ENCODE assay signal across 8 mouse cellular contexts in the genomic region with DNA sequence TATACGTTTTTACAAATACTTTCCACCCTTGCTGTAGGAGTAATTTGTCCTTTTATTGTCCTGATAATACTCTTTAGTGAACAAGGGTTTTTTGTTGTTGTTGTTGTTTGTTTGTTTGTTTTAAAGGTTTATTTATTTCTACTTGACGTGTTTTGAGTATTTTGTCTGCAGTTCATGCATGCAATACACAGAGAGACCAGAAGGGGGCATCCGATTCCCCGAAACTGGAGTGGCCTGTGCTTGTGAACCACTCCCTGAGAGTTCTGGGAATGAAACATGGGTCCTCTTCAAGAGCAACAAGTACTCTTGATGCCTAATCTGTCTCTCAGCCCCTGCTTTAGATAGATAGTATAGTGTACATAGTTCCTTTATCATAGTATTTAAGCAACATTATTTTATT. TPM values are rescaled to one million over a fixed set of nuclear protein-coding genes. Genes with fewer than 3 reads are reported as not detected.
DNase-seq lines count a peak whose midpoint lies in the region; ATAC-seq and TF ChIP-seq lines count a peak whose summit lies in the region.

No protein-coding gene starts in this region.

- H3K27ac ChIP-seq in CH12.LX (ENCODE audit: insufficient read depth, low read depth) = no peak overlapping the region
- H3K27ac ChIP-seq in forebrain, postnatal 0 days (ENCODE audit: low read depth, low read length) = no peak overlapping the region
- no peak overlapping the region for H3K27ac ChIP-seq in intestine, postnatal 0 days (ENCODE audit: low read depth, low read length)
- no peak overlapping the region for H3K27ac ChIP-seq in lung, embryonic 16.5 days (ENCODE audit: low read length)

- H3K9ac ChIP-seq in CH12.LX (ENCODE audit: insufficient read depth, low read depth) = no peak overlapping the region
- H3K9ac ChIP-seq in forebrain, postnatal 0 days = no peak overlapping the region
- H3K9ac ChIP-seq in intestine, postnatal 0 days (ENCODE audit: low read depth, low read length) = no peak overlapping the region
- H3K9ac ChIP-seq in lung, embryonic 16.5 days (ENCODE audit: low read length) = no peak overlapping the region; the same call in 1 of the 2 replicates

- peak overlapping the region; percentile 69 for H3K4me2 ChIP-seq in CH12.LX (ENCODE audit: insufficient read depth, low read depth, poor library complexity, severe bottlenecking)
- H3K4me2 ChIP-seq in forebrain, postnatal 0 days (ENCODE audit: low read depth) = peak overlapping the region; percentile 57; the same call in 1 of the 2 replicates
- peak overlapping the region; percentile 82 for H3K4me2 ChIP-seq in intestine, postnatal 0 days (replicated peaks; ENCODE audit: low read depth)
- peak overlapping the region; percentile 71 for H3K4me2 ChIP-seq in lung, embryonic 16.5 days (ENCODE audit: low read depth, low read length)

- H3K4me1 ChIP-seq in CH12.LX (ENCODE audit: control insufficient read depth in 1 of 2, insufficient read depth in 2 of 2) = peaks cover 0 to 3% of the 10 kb centered on the region in 2 experiments; a peak in 2 of 4 replicates
- H3K4me1 ChIP-seq in forebrain, postnatal 0 days (ENCODE audit: insufficient read depth) = peaks cover 6% of the 10 kb centered on the region
- no peaks in the 10 kb centered on the region for H3K4me1 ChIP-seq in intestine, postnatal 0 days (replicated peaks; ENCODE audit: control insufficient read depth, insufficient read depth, low read length)
- peaks cover 5% of the 10 kb centered on the region; the same call in 1 of the 2 replicates for H3K4me1 ChIP-seq in lung, embryonic 16.5 days (replicated peaks; ENCODE audit: control insufficient read depth, insufficient read depth, low read length)

- H3K36me3 ChIP-seq in CH12.LX (replicated peaks in 1 of 2; ENCODE audit: control insufficient read depth in 1 of 2, insufficient read depth in 1 of 2, low read length in 1 of 2) = peaks cover 0 to 14% of the 10 kb centered on the region in 2 experiments
- H3K36me3 ChIP-seq in forebrain, postnatal 0 days (ENCODE audit: insufficient read depth) = no peaks in the 10 kb centered on the region
- H3K36me3 ChIP-seq in intestine, postnatal 0 days (ENCODE audit: control insufficient read depth, insufficient read depth) = no peaks in the 10 kb centered on the region
- H3K36me3 ChIP-seq in lung, embryonic 16.5 days (ENCODE audit: control insufficient read depth, insufficient read depth, low read length) = peaks cover 2% of the 10 kb centered on the region

- no peaks in the 10 kb centered on the region for H3K79me2 ChIP-seq in CH12.LX (replicated peaks; ENCODE audit: control insufficient read depth, extremely low read depth, insufficient read depth, poor library complexity, severe bottlenecking)

- no peak for TF ChIP-seq EP300 in CH12.LX (IDR thresholded peaks at IDR 0.05; ENCODE audit: low read length)

- dilution Hi-C loops in CH12.LX (cut with MboI; ENCODE audit: extremely low pct_ligation_motif_present, extremely low pct_unique_long_range_greater_than_20kb, low sequenced_read_pairs) = no loop called here

- WGBS in forebrain, postnatal 0 days = 18% methylated on average over 4 of the region's 4 CpGs
- WGBS in intestine, postnatal 0 days = 25% methylated on average over 4 of the region's 4 CpGs
- WGBS in lung, embryonic 16.5 days = 26% methylated on average over 4 of the region's 4 CpGs

- peaks cover 2% of the 10 kb centered on the region for H3K9me3 ChIP-seq in CH12.LX (replicated peaks; ENCODE audit: low read length)
- no peaks in the 10 kb centered on the region for H3K9me3 ChIP-seq in forebrain, postnatal 0 days (ENCODE audit: low read length)
- H3K9me3 ChIP-seq in intestine, postnatal 0 days (ENCODE audit: control insufficient read depth) = no peaks in the 10 kb centered on the region
- no peaks in the 10 kb centered on the region for H3K9me3 ChIP-seq in lung, embryonic 16.5 days (ENCODE audit: control insufficient read depth, low read length)

- TF ChIP-seq RAD21 in CH12.LX (IDR thresholded peaks at IDR 0.05; ENCODE audit: low read depth, low read length) = peak; percentile 56

- peak; percentile 73 to 74 for TF ChIP-seq CTCF in CH12.LX (conservative IDR thresholded peaks at IDR 0.05 in 1 of 2, IDR thresholded peaks at IDR 0.05 in 1 of 2; ENCODE audit: low read depth in 2 of 2, low read length in 2 of 2)
- TF ChIP-seq CTCF in forebrain, postnatal 0 days (IDR thresholded peaks at IDR 0.05; ENCODE audit: low read depth) = peak; percentile 64
- peak; percentile 79 for TF ChIP-seq CTCF in intestine, postnatal 0 days (IDR thresholded peaks at IDR 0.05; ENCODE audit: low read depth)

- ATAC-seq in forebrain, postnatal 0 days = no peak
- ATAC-seq in intestine, postnatal 0 days = no peak
- ATAC-seq in lung, embryonic 16.5 days (ENCODE audit: low read depth) = no peak

- DNase-seq in 3T3-L1 (ENCODE audit: low read depth, low spot score) = peak; percentile 67
- DNase-seq in CH12.LX (ENCODE audit: extremely low read depth) = peak; percentile 68
- peak; percentile 77 for DNase-seq in c-Kit-positive CD71-positive TER-119-negative erythroid progenitor cells, embryonic 14.5 days (ENCODE audit: low read depth)
- DNase-seq in forebrain, postnatal 0 days = peak; percentile 43
- DNase-seq in retina, postnatal 1 day = peak; percentile 79
- DNase-seq in frontal cortex, postnatal 25 days (ENCODE audit: low spot score in 2 of 2) = no peak

- H3K4me3 ChIP-seq in CH12.LX (replicated peaks in 1 of 3; ENCODE audit: low read depth in 2 of 3, low read length in 2 of 3, poor library complexity in 1 of 3) = peak overlapping the region in 1 of 3 experiments; percentile 69
- H3K4me3 ChIP-seq in forebrain, postnatal 0 days (ENCODE audit: low read depth, low read length) = peak overlapping the region; percentile 64; the same call in 1 of the 2 replicates
- peak overlapping the region; percentile 77 for H3K4me3 ChIP-seq in intestine, postnatal 0 days (ENCODE audit: low read depth, low read length)
- H3K4me3 ChIP-seq in lung, embryonic 16.5 days (ENCODE audit: low read length) = peak overlapping the region; percentile 70

- H3K27me3 ChIP-seq in CH12.LX (replicated peaks) = no peaks in the 10 kb centered on the region
- H3K27me3 ChIP-seq in forebrain, postnatal 0 days (ENCODE audit: insufficient read depth, low read length) = no peaks in the 10 kb centered on the region
- H3K27me3 ChIP-seq in intestine, postnatal 0 days (replicated peaks; ENCODE audit: control insufficient read depth, insufficient read depth, low read length) = no peaks in the 10 kb centered on the region
- no peaks in the 10 kb centered on the region for H3K27me3 ChIP-seq in lung, embryonic 16.5 days (ENCODE audit: control insufficient read depth, insufficient read depth, low read depth, low read length)

- in situ Hi-C loops in CH12.LX (cut with MboI; ENCODE audit: low pct_ligation_motif_present, low pct_unique_long_range_greater_than_20kb, low sequenced_read_pairs) = no loop called here

- no peak for TF ChIP-seq POLR2A in CH12.LX (IDR thresholded peaks at IDR 0.05; ENCODE audit: low read depth, low read length)

TF ChIP-seq in CH12.LX, 34 proteins besides CTCF, POLR2A, EP300 and RAD21:
- TF ChIP-seq MEF2A (IDR thresholded peaks at IDR 0.05; ENCODE audit: borderline replicate concordance, low read depth, low read length) (no peak), SMC3 (IDR thresholded peaks at IDR 0.05; ENCODE audit: low read depth, low read length) (peak; percentile 57), BHLHE40 (IDR thresholded peaks at IDR 0.05; ENCODE audit: low read depth, low read length) (0 out of 2 replicates have a peak, but pooled peaks have one; percentile 14), MYC (IDR thresholded peaks at IDR 0.05; ENCODE audit: low read depth, low read length) (peak; percentile 35; the same call in 1 of the 2 replicates)

RNA-seq across cellular contexts. Expression of gene Zfp74, which starts 0.8 kb away (rescaled TPM):
- 4.3 and 4.7 TPM in 2 replicates for total RNA-seq in CH12.LX (2012; rRNA removed)
- 3.8 and 4.1 TPM in 2 replicates for total RNA-seq in CH12.LX (2014; rRNA removed)
- polyA plus RNA-seq in CH12.LX (2012; ENCODE audit: insufficient read length, low read depth) = 6.7 and 6.9 TPM in 2 replicates
- 11.9 and 14.4 TPM in 2 replicates for total RNA-seq in forebrain, postnatal 0 days (2014; rRNA removed)
- 6.6 and 15.8 TPM in 2 replicates for polyA plus RNA-seq in forebrain, postnatal 0 days (2015; fragmentation: Nextera tagmentation; extraction: Ambion mirVana)
- polyA plus RNA-seq in intestine, postnatal 0 days (2015; fragmentation: Nextera tagmentation; extraction: Ambion mirVana) = 2.6 and 2.8 TPM in 2 replicates
- polyA plus RNA-seq in lung, embryonic 16.5 days (2015; fragmentation: Nextera tagmentation; extraction: Ambion mirVana) = 9.5 and 9.9 TPM in 2 replicates

RNA-seq across cellular contexts. Expression of gene Zfp568, which starts 29.0 kb away (rescaled TPM):
- 10.6 and 12.9 TPM in 2 replicates for total RNA-seq in CH12.LX (2012; rRNA removed)
- total RNA-seq in CH12.LX (2014; rRNA removed) = 12.6 and 15.1 TPM in 2 replicates
- polyA plus RNA-seq in CH12.LX (2012; ENCODE audit: insufficient read length, low read depth) = 10.8 and 11.5 TPM in 2 replicates
- 5.9 and 7.3 TPM in 2 replicates for total RNA-seq in forebrain, postnatal 0 days (2014; rRNA removed)
- 0.72 and 2.1 TPM in 2 replicates for polyA plus RNA-seq in forebrain, postnatal 0 days (2015; fragmentation: Nextera tagmentation; extraction: Ambion mirVana)
- polyA plus RNA-seq in intestine, postnatal 0 days (2015; fragmentation: Nextera tagmentation; extraction: Ambion mirVana) = 5.5 and 5.8 TPM in 2 replicates
- 12.3 and 13.8 TPM in 2 replicates for polyA plus RNA-seq in lung, embryonic 16.5 days (2015; fragmentation: Nextera tagmentation; extraction: Ambion mirVana)

RNA-seq across cellular contexts. Expression of gene Zfp383, which starts 46.7 kb away (rescaled TPM):
- 3.4 and 3.5 TPM in 2 replicates for total RNA-seq in CH12.LX (2012; rRNA removed)
- 3.4 and 3.9 TPM in 2 replicates for total RNA-seq in CH12.LX (2014; rRNA removed)
- polyA plus RNA-seq in CH12.LX (2012; ENCODE audit: insufficient read length, low read depth) = 2.7 and 3.1 TPM in 2 replicates
- total RNA-seq in forebrain, postnatal 0 days (2014; rRNA removed) = 9.5 and 11.5 TPM in 2 replicates
- polyA plus RNA-seq in forebrain, postnatal 0 days (2015; fragmentation: Nextera tagmentation; extraction: Ambion mirVana) = 3.0 and 3.9 TPM in 2 replicates
- polyA plus RNA-seq in intestine, postnatal 0 days (2015; fragmentation: Nextera tagmentation; extraction: Ambion mirVana) = 1.4 and 1.8 TPM in 2 replicates
- 4.4 and 4.6 TPM in 2 replicates for polyA plus RNA-seq in lung, embryonic 16.5 days (2015; fragmentation: Nextera tagmentation; extraction: Ambion mirVana)

RNA-seq across cellular contexts. Expression of gene Zfp27, which starts 48.4 kb away (rescaled TPM):
- total RNA-seq in CH12.LX (2012; rRNA removed) (8.4 and 9.1 TPM in 2 replicates), CH12.LX (2014; rRNA removed) (9.0 and 9.1 TPM in 2 replicates)
- polyA plus RNA-seq in CH12.LX (2012; ENCODE audit: insufficient read length, low read depth) = 8.6 and 9.7 TPM in 2 replicates
- 19.5 and 20.3 TPM in 2 replicates for total RNA-seq in forebrain, postnatal 0 days (2014; rRNA removed)
- 8.0 and 9.4 TPM in 2 replicates for polyA plus RNA-seq in forebrain, postnatal 0 days (2015; fragmentation: Nextera tagmentation; extraction: Ambion mirVana)
- polyA plus RNA-seq in intestine, postnatal 0 days (2015; fragmentation: Nextera tagmentation; extraction: Ambion mirVana) = 3.2 TPM in 2 replicates
- 9.3 and 9.7 TPM in 2 replicates for polyA plus RNA-seq in lung, embryonic 16.5 days (2015; fragmentation: Nextera tagmentation; extraction: Ambion mirVana)

Comparison
In these comparisons a context has a peak if more than half of its experiments do, and no peak if none do; other contexts are left out.
1. DNase-seq: peak in 3T3-L1 (single experiment), CH12.LX (single experiment), c-Kit-positive CD71-positive TER-119-negative erythroid progenitor cells, embryonic 14.5 days (single experiment), forebrain, postnatal 0 days (single experiment) and retina, postnatal 1 day (single experiment); none in frontal cortex, postnatal 25 days (0 of 2).
2. Peak in every context shown above with its lines, with median percentiles within 50 percentile points of each other: H3K4me2 ChIP-seq and CTCF ChIP-seq.